Mouse (Mus musculus): Measurements from ENCODE around the gene Gramd1b. TPM values are rescaled to one million over a fixed set of nuclear protein-coding genes. Genes with fewer than 3 reads are reported as not detected.
"Not testable (repeated sequence)": the region's sequence is repeated elsewhere in the genome, so short reads cannot be mapped to it uniquely, and the experiment has no call there.

The Gramd1b gene
- polyA plus RNA-seq, 1 experiment from 2014 or later: 5.8 TPM

GRCm38 (mm10) chr9:40509479-40509878 lies 21.7 kb downstream of the Gramd1b start:
- WGBS: 71% methylated on average over 6 of the region's 6 CpGs
- H3K9me3 ChIP-seq: no peaks in the 10 kb centered on the region
- no peak overlapping the region for H3K9ac ChIP-seq
- no peak overlapping the region for H3K4me3 ChIP-seq
- H3K4me1 ChIP-seq: peaks cover 10% of the 10 kb centered on the region
- no peaks in the 10 kb centered on the region for H3K36me3 ChIP-seq
- H3K27ac ChIP-seq (replicated peaks): no peak overlapping the region
- H3K27me3 ChIP-seq (replicated peaks): no peaks in the 10 kb centered on the region
- ATAC-seq (ENCODE audit: extremely low read depth, insufficient number of reproducible peaks, low FRiP score, low TSS enrichment): no peak
- no peak overlapping the region for H3K4me2 ChIP-seq

GRCm38 (mm10) chr9:40506576-40506975 lies 24.6 kb downstream of the Gramd1b start:
- peaks cover 13% of the 10 kb centered on the region for H3K4me1 ChIP-seq
- no peak overlapping the region for H3K27ac ChIP-seq (replicated peaks)
- H3K4me3 ChIP-seq: no peak overlapping the region
- no peak for ATAC-seq (ENCODE audit: extremely low read depth, insufficient number of reproducible peaks, low FRiP score, low TSS enrichment)
- no peaks in the 10 kb centered on the region for H3K36me3 ChIP-seq
- H3K27me3 ChIP-seq (replicated peaks): no peaks in the 10 kb centered on the region
- 62% methylated on average over 3 of the region's 3 CpGs for WGBS
- H3K9ac ChIP-seq: no peak overlapping the region
- H3K4me2 ChIP-seq: no peak overlapping the region
- no peaks in the 10 kb centered on the region for H3K9me3 ChIP-seq

GRCm38 (mm10) chr9:40505471-40506312 lies 25.5 kb downstream of the Gramd1b start:
- no peak overlapping the region for H3K27ac ChIP-seq (replicated peaks)
- H3K4me3 ChIP-seq: no peak overlapping the region
- H3K36me3 ChIP-seq: no peaks in the 10 kb centered on the region
- no peaks in the 10 kb centered on the region for H3K27me3 ChIP-seq (replicated peaks)
- H3K9ac ChIP-seq: no peak overlapping the region
- ATAC-seq (ENCODE audit: extremely low read depth, insufficient number of reproducible peaks, low FRiP score, low TSS enrichment): no peak
- no peak overlapping the region for H3K4me2 ChIP-seq
- WGBS: 69% methylated on average over 11 of the region's 11 CpGs
- peaks cover 13% of the 10 kb centered on the region for H3K4me1 ChIP-seq
- H3K9me3 ChIP-seq: no peaks in the 10 kb centered on the region

- Histone ChIP-seq H3K27me3 (replicated peaks) (no peaks in the 10 kb centered on the region), H3K9ac (no peak overlapping the region), H3K4me2 (no peak overlapping the region), H3K27ac (replicated peaks) (no peak overlapping the region), H3K4me3 (no peak overlapping the region), H3K9me3 (no peaks in the 10 kb centered on the region), H3K36me3 (no peaks in the 10 kb centered on the region), H3K4me1 (peaks cover 13% of the 10 kb centered on the region)
- 79% methylated on average over 5 of the region's 5 CpGs for WGBS
- ATAC-seq (ENCODE audit: extremely low read depth, insufficient number of reproducible peaks, low FRiP score, low TSS enrichment): no peak
Measured at GRCm38 (mm10) chr9:40504886-40505285, 26.3 kb downstream of the Gramd1b start.

- H3K9me3 ChIP-seq: no peaks in the 10 kb centered on the region
- H3K4me2 ChIP-seq: no peak overlapping the region
- H3K4me1 ChIP-seq: 0 out of 2 replicates have a peak, but pooled peaks cover 3% of the 10 kb centered on the region
- H3K27me3 ChIP-seq (replicated peaks): no peaks in the 10 kb centered on the region
- no peaks in the 10 kb centered on the region for H3K36me3 ChIP-seq
- H3K4me3 ChIP-seq: no peak overlapping the region
- no peak overlapping the region for H3K9ac ChIP-seq
- no peak for ATAC-seq (ENCODE audit: extremely low read depth, insufficient number of reproducible peaks, low FRiP score, low TSS enrichment)
- no peak overlapping the region for H3K27ac ChIP-seq (replicated peaks)
Measured at GRCm38 (mm10) chr9:40500691-40501090, 30.5 kb downstream of the Gramd1b start.

GRCm38 (mm10) chr9:40482351-40483084 lies 48.7 kb downstream of the Gramd1b start:
- not testable (repeated sequence) for H3K36me3 ChIP-seq; H3K9ac ChIP-seq; H3K27ac ChIP-seq (replicated peaks); H3K9me3 ChIP-seq; H3K27me3 ChIP-seq (replicated peaks); ATAC-seq (ENCODE audit: extremely low read depth, insufficient number of reproducible peaks, low FRiP score, low TSS enrichment); H3K4me3 ChIP-seq
- H3K4me1 ChIP-seq: peaks cover 24% of the 10 kb centered on the region
- H3K4me2 ChIP-seq: 0 out of 2 replicates have a peak overlapping the region, but pooled peaks have one; percentile 7
- 55% methylated on average over 7 of the region's 7 CpGs for WGBS

GRCm38 (mm10) chr9:40481271-40481670 lies 49.9 kb downstream of the Gramd1b start:
- no peaks in the 10 kb centered on the region for H3K36me3 ChIP-seq
- H3K9me3 ChIP-seq: no peaks in the 10 kb centered on the region
- no peak for ATAC-seq (ENCODE audit: extremely low read depth, insufficient number of reproducible peaks, low FRiP score, low TSS enrichment)
- no peak overlapping the region for H3K4me3 ChIP-seq
- no peak overlapping the region for H3K4me2 ChIP-seq
- peaks cover 35% of the 10 kb centered on the region for H3K4me1 ChIP-seq
- 55% methylated on average over 3 of the region's 3 CpGs for WGBS
- no peak overlapping the region for H3K27ac ChIP-seq (replicated peaks)
- no peak overlapping the region for H3K9ac ChIP-seq
- H3K27me3 ChIP-seq (replicated peaks): peaks cover 3% of the 10 kb centered on the region; the same call in 1 of the 2 replicates

- ATAC-seq (ENCODE audit: extremely low read depth, insufficient number of reproducible peaks, low FRiP score, low TSS enrichment): no peak
Measured at GRCm38 (mm10) chr9:40479333-40479732, 51.9 kb downstream of the Gramd1b start.

GRCm38 (mm10) chr9:40478146-40478900 lies 52.9 kb downstream of the Gramd1b start:
- Histone ChIP-seq H3K36me3 (no peaks in the 10 kb centered on the region), H3K4me1 (peaks cover 34% of the 10 kb centered on the region), H3K4me2 (peak overlapping the region; percentile 31), H3K27me3 (replicated peaks) (peaks cover 7% of the 10 kb centered on the region; the same call in 1 of the 2 replicates), H3K27ac (replicated peaks) (peak overlapping the region; percentile 84), H3K4me3 (no peak overlapping the region), H3K9ac (no peak overlapping the region), H3K9me3 (no peaks in the 10 kb centered on the region)
- peak; percentile 63 for ATAC-seq (ENCODE audit: extremely low read depth, insufficient number of reproducible peaks, low FRiP score, low TSS enrichment)
- WGBS: 37% methylated on average over 9 of the region's 9 CpGs

More at GRCm38 (mm10) chr9:40479333-40479732, 51.9 kb downstream of the Gramd1b start:
- no peak overlapping the region for H3K4me3 ChIP-seq
- H3K9me3 ChIP-seq: no peaks in the 10 kb centered on the region
- no peak overlapping the region for H3K9ac ChIP-seq
- peak overlapping the region; percentile 84 for H3K27ac ChIP-seq (replicated peaks)
- 33% methylated on average over 4 of the region's 4 CpGs for WGBS
- no peak overlapping the region for H3K4me2 ChIP-seq
- H3K27me3 ChIP-seq (replicated peaks): peaks cover 7% of the 10 kb centered on the region; the same call in 1 of the 2 replicates
- no peaks in the 10 kb centered on the region for H3K36me3 ChIP-seq
- peaks cover 36% of the 10 kb centered on the region for H3K4me1 ChIP-seq

GRCm38 (mm10) chr9:40477611-40478010 lies 53.6 kb downstream of the Gramd1b start:
- no peak for ATAC-seq (ENCODE audit: extremely low read depth, insufficient number of reproducible peaks, low FRiP score, low TSS enrichment)
- WGBS: 82% methylated on average over 2 of the region's 2 CpGs
- no peak overlapping the region for H3K9ac ChIP-seq
- no peak overlapping the region for H3K4me3 ChIP-seq
- peak overlapping the region; percentile 31 for H3K4me2 ChIP-seq
- no peaks in the 10 kb centered on the region for H3K9me3 ChIP-seq
- H3K27ac ChIP-seq (replicated peaks): peak overlapping the region; percentile 84
- peaks cover 34% of the 10 kb centered on the region for H3K4me1 ChIP-seq
- no peaks in the 10 kb centered on the region for H3K36me3 ChIP-seq
- peaks cover 7% of the 10 kb centered on the region; the same call in 1 of the 2 replicates for H3K27me3 ChIP-seq (replicated peaks)

- H3K4me2 ChIP-seq: no peak overlapping the region
- ATAC-seq (ENCODE audit: extremely low read depth, insufficient number of reproducible peaks, low FRiP score, low TSS enrichment): no peak
- H3K36me3 ChIP-seq: no peaks in the 10 kb centered on the region
- no peak overlapping the region for H3K4me3 ChIP-seq
- 82% methylated on average over 11 of the region's 11 CpGs for WGBS
- H3K27me3 ChIP-seq (replicated peaks): peaks cover 10% of the 10 kb centered on the region; the same call in 1 of the 2 replicates
- no peak overlapping the region for H3K27ac ChIP-seq (replicated peaks)
- H3K4me1 ChIP-seq: peaks cover 33% of the 10 kb centered on the region
- no peaks in the 10 kb centered on the region for H3K9me3 ChIP-seq
- no peak overlapping the region for H3K9ac ChIP-seq
Measured at GRCm38 (mm10) chr9:40476098-40476497, 55.1 kb downstream of the Gramd1b start.
